Mouse (Mus musculus): Measurements from ENCODE around the gene Cyb5d2. TPM values are rescaled to one million over a fixed set of nuclear protein-coding genes. Genes with fewer than 3 reads are reported as not detected.

Gene Cyb5d2
- polyA plus RNA-seq, 1 experiment from 2014 or later: 6.2 TPM

- no peak overlapping the region for H3K4me3 ChIP-seq
- peaks cover 51% of the 10 kb centered on the region for H3K36me3 ChIP-seq
- no peak overlapping the region for H3K9ac ChIP-seq
- H3K4me1 ChIP-seq: no peaks in the 10 kb centered on the region
- 92% methylated on average over 3 of the region's 3 CpGs for WGBS
- H3K9me3 ChIP-seq: no peaks in the 10 kb centered on the region
- ATAC-seq (ENCODE audit: low FRiP score, low read depth): no peak
- no peak overlapping the region for H3K27ac ChIP-seq
- no peak overlapping the region for H3K4me2 ChIP-seq (replicated peaks)
- no peaks in the 10 kb centered on the region for H3K27me3 ChIP-seq (replicated peaks)
Measured at GRCm38 (mm10) chr11:72733736-72734135, 62.2 kb downstream of the Cyb5d2 start.

Other genes with a start within 250 kb of the Cyb5d2 start
- gene Spns3, start 245.6 kb downstream of the Cyb5d2 start, polyA plus RNA-seq (2016; fragmentation: Nextera tagmentation; extraction: Ambion mirVana): 0.22 TPM in 1 of 2 replicates, not detected in the other
- 114 and 119 TPM in 2 replicates for gene Ube2g1, start 188.9 kb downstream of the Cyb5d2 start, polyA plus RNA-seq (2016; fragmentation: Nextera tagmentation; extraction: Ambion mirVana)
- gene Ankfy1, start 106.1 kb downstream of the Cyb5d2 start, polyA plus RNA-seq (2016; fragmentation: Nextera tagmentation; extraction: Ambion mirVana): 25.1 and 26.8 TPM in 2 replicates
- gene Zzef1, start 84 bp upstream of the Cyb5d2 start, polyA plus RNA-seq (2016; fragmentation: Nextera tagmentation; extraction: Ambion mirVana): 12.7 and 13.0 TPM in 2 replicates
- gene Atp2a3, start 165.0 kb upstream of the Cyb5d2 start, polyA plus RNA-seq (2016; fragmentation: Nextera tagmentation; extraction: Ambion mirVana): 1.2 and 1.3 TPM in 2 replicates
- 1.4 TPM in 2 replicates for gene P2rx1, start 203.0 kb upstream of the Cyb5d2 start, polyA plus RNA-seq (2016; fragmentation: Nextera tagmentation; extraction: Ambion mirVana)
- 14.7 and 14.8 TPM in 2 replicates for gene Camkk1, start 222.9 kb upstream of the Cyb5d2 start, polyA plus RNA-seq (2016; fragmentation: Nextera tagmentation; extraction: Ambion mirVana)